ENCODE assay signal across 34 mouse cellular contexts in genomic region chr6:28416981-28417380, GRCm38 (mm10). TPM values are rescaled to one million over a fixed set of nuclear protein-coding genes. Genes with fewer than 3 reads are reported as not detected.
A peak's percentile ranks its signal among the peaks of the same experiment; 100 is the strongest.
DNase-seq lines count a peak whose midpoint lies in the region; ATAC-seq and TF ChIP-seq lines count a peak whose summit lies in the region.
"Had no signal": no experiment of that assay in that cellular context is flagged by ENCODE, and none has a peak within 500 bp of the region (broad histone marks: within the 10 kb centered on the region; RNA-seq: fewer than 3 reads in every experiment).

No protein-coding gene starts in this region.

- H3K27me3 ChIP-seq in forebrain, embryonic 13.5 days: no peaks in the 10 kb centered on the region
- no peaks in the 10 kb centered on the region for H3K27me3 ChIP-seq in forebrain, embryonic 16.5 days (replicated peaks; ENCODE audit: control insufficient read depth, insufficient read depth, low read length)
- H3K27me3 ChIP-seq in kidney, adult 2 months (replicated peaks; ENCODE audit: control insufficient read depth, insufficient read depth, low read length): no peaks in the 10 kb centered on the region
- H3K27me3 ChIP-seq in liver, adult 2 months (ENCODE audit: control insufficient read depth, insufficient read depth, low read length): no peaks in the 10 kb centered on the region
- no peaks in the 10 kb centered on the region for H3K27me3 ChIP-seq in liver, embryonic 12.5 days (replicated peaks)
- H3K27me3 ChIP-seq: embryonic facial prominence, embryonic 13.5 days; forebrain, embryonic 12.5 days; hindbrain, embryonic 15.5 days; intestine, embryonic 15.5 days; liver, embryonic 15.5 days; lung, embryonic 15.5 days; stomach, embryonic 15.5 days had no signal

- peaks cover 59% of the 10 kb centered on the region for H3K36me3 ChIP-seq in forebrain, embryonic 13.5 days (ENCODE audit: poor library complexity, severe bottlenecking)
- peaks cover 28% of the 10 kb centered on the region for H3K36me3 ChIP-seq in forebrain, embryonic 16.5 days (ENCODE audit: control insufficient read depth, insufficient read depth)
- no peaks in the 10 kb centered on the region for H3K36me3 ChIP-seq in kidney, adult 2 months (ENCODE audit: control insufficient read depth, insufficient read depth, low read length)
- H3K36me3 ChIP-seq in liver, adult 2 months (ENCODE audit: control insufficient read depth, insufficient read depth, low read length): peaks cover 12% of the 10 kb centered on the region
- peaks cover 48% of the 10 kb centered on the region for H3K36me3 ChIP-seq in liver, embryonic 12.5 days

- no peak overlapping the region for H3K4me2 ChIP-seq in forebrain, embryonic 13.5 days
- H3K4me2 ChIP-seq in forebrain, embryonic 16.5 days (ENCODE audit: low read length): no peak overlapping the region
- H3K4me2 ChIP-seq in liver, embryonic 12.5 days: no peak overlapping the region
- H3K4me2 ChIP-seq: embryonic facial prominence, embryonic 13.5 days; forebrain, embryonic 12.5 days; hindbrain, embryonic 15.5 days; intestine, embryonic 15.5 days; liver, embryonic 15.5 days; lung, embryonic 15.5 days; stomach, embryonic 15.5 days had no signal

- no peak overlapping the region for H3K4me3 ChIP-seq in forebrain, embryonic 13.5 days
- H3K4me3 ChIP-seq in forebrain, embryonic 16.5 days (replicated peaks; ENCODE audit: low read length): no peak overlapping the region
- no peak overlapping the region for H3K4me3 ChIP-seq in kidney, adult 2 months (ENCODE audit: insufficient read depth, low read depth, low read length)
- no peak overlapping the region for H3K4me3 ChIP-seq in liver, adult 2 months (ENCODE audit: insufficient read depth, low read depth, low read length)
- H3K4me3 ChIP-seq in liver, embryonic 12.5 days: no peak overlapping the region
- H3K4me3 ChIP-seq: embryonic facial prominence, embryonic 13.5 days; erythroblast, embryonic 14.5 days; forebrain, embryonic 12.5 days; hindbrain, embryonic 15.5 days; intestine, embryonic 15.5 days; left cerebral cortex, adult 2 months; liver, embryonic 15.5 days; lung, embryonic 15.5 days; midbrain, embryonic 10.5 days; myocyte; stomach, embryonic 15.5 days had no signal

- no peak for TF ChIP-seq CTCF in kidney, adult 2 months (conservative IDR thresholded peaks at IDR 0.05; ENCODE audit: insufficient read depth, insufficient read length, low read depth, low read length)
- no peak for TF ChIP-seq CTCF in liver, adult 2 months (IDR thresholded peaks at IDR 0.05; ENCODE audit: low read depth, low read length)

- intact Hi-C loops in heart, postnatal 36 days (cut with DNase I): no loop called here

- no peaks in the 10 kb centered on the region for H3K9me3 ChIP-seq in forebrain, embryonic 13.5 days (replicated peaks)
- no peaks in the 10 kb centered on the region for H3K9me3 ChIP-seq in forebrain, embryonic 16.5 days (ENCODE audit: control insufficient read depth, low read length)
- H3K9me3 ChIP-seq in liver, embryonic 12.5 days (replicated peaks): no peaks in the 10 kb centered on the region
- H3K9me3 ChIP-seq: embryonic facial prominence, embryonic 13.5 days; forebrain, embryonic 12.5 days; hindbrain, embryonic 15.5 days; intestine, embryonic 15.5 days; liver, embryonic 15.5 days; lung, embryonic 15.5 days; midbrain, embryonic 10.5 days; stomach, embryonic 15.5 days had no signal

- H3K9ac ChIP-seq in forebrain, embryonic 13.5 days: no peak overlapping the region
- no peak overlapping the region for H3K9ac ChIP-seq in forebrain, embryonic 16.5 days (replicated peaks; ENCODE audit: low read depth, low read length)
- no peak overlapping the region for H3K9ac ChIP-seq in liver, adult 2 months (ENCODE audit: low read depth, low read length)
- no peak overlapping the region for H3K9ac ChIP-seq in liver, embryonic 12.5 days
- H3K9ac ChIP-seq: embryonic facial prominence, embryonic 13.5 days; forebrain, embryonic 12.5 days; hindbrain, embryonic 15.5 days; intestine, embryonic 15.5 days; liver, embryonic 15.5 days; lung, embryonic 15.5 days; stomach, embryonic 15.5 days had no signal

- 86% methylated on average over 4 of the region's 4 CpGs for WGBS in forebrain, embryonic 13.5 days
- 84% methylated on average over 4 of the region's 4 CpGs for WGBS in forebrain, embryonic 16.5 days
- WGBS in kidney, adult 2 months: 52% methylated on average over 4 of the region's 4 CpGs
- 55% methylated on average over 4 of the region's 4 CpGs for WGBS in liver, adult 2 months
- WGBS in liver, embryonic 12.5 days (ENCODE audit: insufficient replicate concordance): 79% methylated on average over 4 of the region's 4 CpGs

- no peak for TF ChIP-seq POLR2A in kidney, adult 2 months (IDR thresholded peaks at IDR 0.05; ENCODE audit: low read depth, low read length)
- TF ChIP-seq POLR2A in liver, adult 2 months (IDR thresholded peaks at IDR 0.05; ENCODE audit: extremely low read depth, insufficient read depth, low read length): no peak

- H3K4me1 ChIP-seq in forebrain, embryonic 13.5 days: peaks cover 22% of the 10 kb centered on the region
- peaks cover 20% of the 10 kb centered on the region for H3K4me1 ChIP-seq in forebrain, embryonic 16.5 days (replicated peaks; ENCODE audit: control insufficient read depth, insufficient read depth, low read length)
- H3K4me1 ChIP-seq in kidney, adult 2 months (ENCODE audit: control insufficient read depth, insufficient read depth, low read length): peaks cover 4% of the 10 kb centered on the region; the same call in 1 of the 2 replicates
- peaks cover 34% of the 10 kb centered on the region for H3K4me1 ChIP-seq in liver, adult 2 months (ENCODE audit: control insufficient read depth, insufficient read depth, low read length)
- peaks cover 27% of the 10 kb centered on the region for H3K4me1 ChIP-seq in liver, embryonic 12.5 days

- H3K27ac ChIP-seq in forebrain, embryonic 13.5 days: 0 out of 2 replicates have a peak overlapping the region, but pooled peaks have one; percentile 22
- H3K27ac ChIP-seq in forebrain, embryonic 16.5 days (ENCODE audit: low read length): no peak overlapping the region
- peak overlapping the region; percentile 65 for H3K27ac ChIP-seq in kidney, adult 2 months (ENCODE audit: insufficient read depth, low read depth, low read length)
- 0 out of 2 replicates have a peak overlapping the region, but pooled peaks have one; percentile 2 for H3K27ac ChIP-seq in liver, adult 2 months (replicated peaks; ENCODE audit: insufficient read depth, low read depth, low read length)
- no peak overlapping the region for H3K27ac ChIP-seq in liver, embryonic 12.5 days
- H3K27ac ChIP-seq: embryonic facial prominence, embryonic 13.5 days; forebrain, embryonic 12.5 days; hindbrain, embryonic 15.5 days; intestine, embryonic 15.5 days; left cerebral cortex, adult 2 months; liver, embryonic 15.5 days; lung, embryonic 15.5 days; midbrain, embryonic 10.5 days; stomach, embryonic 15.5 days had no signal

- peak; percentile 50 for DNase-seq in kidney, adult 2 months
- no peak for DNase-seq in kidney, postnatal 25 days
- DNase-seq in liver, adult 2 months (ENCODE audit: extremely low read depth, low read depth, low spot score): peak; percentile 60
- DNase-seq in heart, postnatal 36 days: peak; percentile 20 to 41
- DNase-seq in cerebellum, postnatal 4 days (ENCODE audit: low spot score in 2 of 2): no peak
- DNase-seq: adrenal gland, adult 8-10 months; cerebellum, adult 18-20 months; cerebellum, postnatal 25 days; embryo, embryonic 11 days; gastrocnemius, postnatal 25 days; lung, postnatal 4 days; right cerebral cortex, adult 18-20 months; thymus, postnatal 25 days had no signal

- no peak for ATAC-seq in forebrain, embryonic 13.5 days
- ATAC-seq in forebrain, embryonic 16.5 days: no peak
- ATAC-seq in liver, embryonic 12.5 days: no peak
- ATAC-seq: activated CD4-positive, CD25-positive, alpha-beta regulatory T cell, adult 4 months; intestine, embryonic 15.5 days; midbrain, embryonic 16.5 days had no signal

- H3K79me2 ChIP-seq in liver, adult 2 months (ENCODE audit: control insufficient read depth, insufficient read depth, low read length): peaks cover 13% of the 10 kb centered on the region; the same call in 1 of the 2 replicates

RNA-seq across cellular contexts. Expression of gene Arf5, which starts 6.4 kb away (rescaled TPM):
- 348 and 361 TPM in 2 replicates for polyA plus RNA-seq in forebrain, embryonic 13.5 days (2015; fragmentation: Nextera tagmentation; extraction: Ambion mirVana)
- polyA plus RNA-seq in forebrain, embryonic 16.5 days (2015; fragmentation: Nextera tagmentation; extraction: Ambion mirVana): 389 and 423 TPM in 2 replicates
- polyA plus RNA-seq in kidney, adult 2 months (2012; rRNA removed): 303 and 332 TPM in 2 replicates
- total RNA-seq in liver, adult 2 months (2014; rRNA removed): 165 and 194 TPM in 2 replicates
- 215 and 326 TPM in 2 replicates for polyA plus RNA-seq in liver, adult 2 months (2012; rRNA removed)
- 370 and 395 TPM in 2 replicates for polyA plus RNA-seq in liver, embryonic 12.5 days (2016; fragmentation: Nextera tagmentation; extraction: Ambion mirVana)
- total RNA-seq in heart, postnatal 36 days (2021): 100 to 1,000 TPM; 162 to 164 TPM

RNA-seq across cellular contexts. Expression of gene Fscn3, which starts 10.6 kb away (rescaled TPM):
- 0.09 TPM in 1 of 2 replicates, not detected in the other for polyA plus RNA-seq in forebrain, embryonic 13.5 days (2015; fragmentation: Nextera tagmentation; extraction: Ambion mirVana)
- polyA plus RNA-seq in forebrain, embryonic 16.5 days (2015; fragmentation: Nextera tagmentation; extraction: Ambion mirVana): not detected in 2 replicates
- 0.05 and 0.12 TPM in 2 replicates for polyA plus RNA-seq in kidney, adult 2 months (2012; rRNA removed)
- 0.09 TPM in 1 of 2 replicates, not detected in the other for total RNA-seq in liver, adult 2 months (2014; rRNA removed)
- polyA plus RNA-seq in liver, adult 2 months (2012; rRNA removed): 0.06 TPM in 1 of 2 replicates, not detected in the other
- 0.38 and 0.41 TPM in 2 replicates for polyA plus RNA-seq in liver, embryonic 12.5 days (2016; fragmentation: Nextera tagmentation; extraction: Ambion mirVana)
- not detected for total RNA-seq in heart, postnatal 36 days (2021)
- total RNA-seq: gastrocnemius, postnatal 25 days; hematopoietic stem cell, adult 5-6 weeks; layer of hippocampus, postnatal 10 days; left cerebral cortex, adult 2 months; left cerebral cortex, postnatal 36 days had no signal
- polyA plus RNA-seq: activated CD4-positive, CD25-positive, alpha-beta regulatory T cell, adult 4 months; embryonic facial prominence, embryonic 13.5 days; erythroblast, embryonic 14.5 days; forebrain, embryonic 12.5 days; hindbrain, embryonic 15.5 days; intestine, embryonic 15.5 days; lung, embryonic 15.5 days; midbrain, embryonic 10.5 days; myocyte; neural tube, embryonic 14.5 days; stomach, embryonic 15.5 days had no signal

RNA-seq across cellular contexts. Expression of gene Gcc1, which starts 11.2 kb away (rescaled TPM):
- 11.4 and 12.9 TPM in 2 replicates for polyA plus RNA-seq in forebrain, embryonic 13.5 days (2015; fragmentation: Nextera tagmentation; extraction: Ambion mirVana)
- polyA plus RNA-seq in forebrain, embryonic 16.5 days (2015; fragmentation: Nextera tagmentation; extraction: Ambion mirVana): 17.1 and 17.2 TPM in 2 replicates
- 5.1 and 6.6 TPM in 2 replicates for polyA plus RNA-seq in kidney, adult 2 months (2012; rRNA removed)
- 9.9 and 12.0 TPM in 2 replicates for total RNA-seq in liver, adult 2 months (2014; rRNA removed)
- 3.9 and 4.3 TPM in 2 replicates for polyA plus RNA-seq in liver, adult 2 months (2012; rRNA removed)
- 5.5 and 6.7 TPM in 2 replicates for polyA plus RNA-seq in liver, embryonic 12.5 days (2016; fragmentation: Nextera tagmentation; extraction: Ambion mirVana)
- 1 to 10 TPM; 9.4 to 9.5 TPM for total RNA-seq in heart, postnatal 36 days (2021)

RNA-seq across cellular contexts. Expression of gene Zfp800, which starts 19.2 kb away (rescaled TPM):
- polyA plus RNA-seq in forebrain, embryonic 13.5 days (2015; fragmentation: Nextera tagmentation; extraction: Ambion mirVana): 26.5 and 27.5 TPM in 2 replicates
- polyA plus RNA-seq in forebrain, embryonic 16.5 days (2015; fragmentation: Nextera tagmentation; extraction: Ambion mirVana): 18.4 and 21.2 TPM in 2 replicates
- 2.6 and 2.8 TPM in 2 replicates for polyA plus RNA-seq in kidney, adult 2 months (2012; rRNA removed)
- 8.7 and 12.3 TPM in 2 replicates for total RNA-seq in liver, adult 2 months (2014; rRNA removed)
- 1.5 and 1.7 TPM in 2 replicates for polyA plus RNA-seq in liver, adult 2 months (2012; rRNA removed)
- 40.5 and 42.0 TPM in 2 replicates for polyA plus RNA-seq in liver, embryonic 12.5 days (2016; fragmentation: Nextera tagmentation; extraction: Ambion mirVana)
- 10 to 100 TPM in 1 of 2 experiments, 1 to 10 TPM in 1; 9.4 to 11.5 TPM for total RNA-seq in heart, postnatal 36 days (2021)

RNA-seq across cellular contexts. Expression of gene Pax4, which starts 32.2 kb away (rescaled TPM):
- polyA plus RNA-seq in forebrain, embryonic 13.5 days (2015; fragmentation: Nextera tagmentation; extraction: Ambion mirVana): not detected in 2 replicates
- polyA plus RNA-seq in forebrain, embryonic 16.5 days (2015; fragmentation: Nextera tagmentation; extraction: Ambion mirVana): 0.48 TPM in 1 of 2 replicates, not detected in the other
- not detected in 2 replicates for polyA plus RNA-seq in kidney, adult 2 months (2012; rRNA removed)
- not detected in 2 replicates for total RNA-seq in liver, adult 2 months (2014; rRNA removed)
- not detected in 2 replicates for polyA plus RNA-seq in liver, adult 2 months (2012; rRNA removed)
- polyA plus RNA-seq in liver, embryonic 12.5 days (2016; fragmentation: Nextera tagmentation; extraction: Ambion mirVana): not detected in 2 replicates
- not detected for total RNA-seq in heart, postnatal 36 days (2021)
- total RNA-seq: adrenal gland, adult 8-10 months; gastrocnemius, postnatal 25 days; hematopoietic stem cell, adult 5-6 weeks; layer of hippocampus, postnatal 10 days; left cerebral cortex, adult 2 months; left cerebral cortex, postnatal 36 days had no signal
- polyA plus RNA-seq: activated CD4-positive, CD25-positive, alpha-beta regulatory T cell, adult 4 months; embryonic facial prominence, embryonic 13.5 days; erythroblast, embryonic 14.5 days; forebrain, embryonic 12.5 days; hindbrain, embryonic 15.5 days; limb, embryonic 14.5 days; liver, embryonic 15.5 days; lung, embryonic 15.5 days; midbrain, embryonic 16.5 days; myocyte; neural tube, embryonic 14.5 days had no signal

Comparison
In these comparisons a context has a peak if more than half of its experiments do, and no peak if none do; other contexts are left out.
1. H3K27ac ChIP-seq: peak in forebrain, embryonic 13.5 days (single experiment), kidney, adult 2 months (single experiment) and liver, adult 2 months (single experiment); none in forebrain, embryonic 16.5 days (single experiment) and liver, embryonic 12.5 days (single experiment).
2. DNase-seq: peak in kidney, adult 2 months (single experiment), liver, adult 2 months (single experiment) and heart, postnatal 36 days (2 of 2); none in kidney, postnatal 25 days (0 of 2) and cerebellum, postnatal 4 days (0 of 2).